In genomic region chr12:71959351-71959991, GRCm38 (mm10) we compare ENCODE assay signal across 12 mouse cellular contexts.
DNase-seq lines count a peak whose midpoint lies in the region; ATAC-seq lines count a peak whose summit lies in the region.
"Had no signal": no experiment of that assay in that cellular context is flagged by ENCODE, and none has a peak within 500 bp of the region (broad histone marks: within the 10 kb centered on the region; RNA-seq: fewer than 3 reads in every experiment).

No protein-coding gene starts in this region.

- H3K27me3 ChIP-seq in midbrain, embryonic 10.5 days (ENCODE audit: low read depth, poor library complexity, severe bottlenecking) = no peaks in the 10 kb centered on the region
- no peaks in the 10 kb centered on the region for H3K27me3 ChIP-seq in midbrain, embryonic 15.5 days (replicated peaks)
- no peaks in the 10 kb centered on the region for H3K27me3 ChIP-seq in neural tube, embryonic 11.5 days (ENCODE audit: control insufficient read depth, insufficient read depth, low read length)
- H3K27me3 ChIP-seq: embryonic facial prominence, embryonic 13.5 days had no signal

- no peak overlapping the region for H3K4me2 ChIP-seq in midbrain, embryonic 15.5 days
- no peak overlapping the region for H3K4me2 ChIP-seq in neural tube, embryonic 11.5 days (ENCODE audit: low read depth)
- H3K4me2 ChIP-seq: embryonic facial prominence, embryonic 13.5 days; liver, embryonic 11.5 days had no signal

- peak overlapping the region; percentile 55 for H3K27ac ChIP-seq in midbrain, embryonic 10.5 days (replicated peaks)
- H3K27ac ChIP-seq in midbrain, embryonic 15.5 days = no peak overlapping the region
- no peak overlapping the region for H3K27ac ChIP-seq in neural tube, embryonic 11.5 days (ENCODE audit: low read depth, low read length)
- H3K27ac ChIP-seq: embryonic facial prominence, embryonic 13.5 days; kidney, postnatal 0 days had no signal

- peaks cover 45% of the 10 kb centered on the region for H3K36me3 ChIP-seq in midbrain, embryonic 10.5 days
- H3K36me3 ChIP-seq in midbrain, embryonic 15.5 days (replicated peaks) = peaks cover 16% of the 10 kb centered on the region; the same call in 1 of the 2 replicates
- no peaks in the 10 kb centered on the region for H3K36me3 ChIP-seq in neural tube, embryonic 11.5 days (ENCODE audit: control insufficient read depth, insufficient read depth, low read length)

- no peaks in the 10 kb centered on the region for H3K9me3 ChIP-seq in midbrain, embryonic 10.5 days (replicated peaks)
- H3K9me3 ChIP-seq in midbrain, embryonic 15.5 days = no peaks in the 10 kb centered on the region
- H3K9me3 ChIP-seq in neural tube, embryonic 11.5 days (ENCODE audit: control insufficient read depth, low read length) = no peaks in the 10 kb centered on the region
- H3K9me3 ChIP-seq: embryonic facial prominence, embryonic 13.5 days had no signal

- ATAC-seq in midbrain, embryonic 15.5 days (replicated peaks) = no peak
- peak; percentile 62 for ATAC-seq in neural tube, embryonic 11.5 days (ENCODE audit: insufficient read depth, low FRiP score, low TSS enrichment)

- WGBS in midbrain, embryonic 10.5 days = 29% methylated on average over 6 of the region's 6 CpGs
- WGBS in midbrain, embryonic 15.5 days = 20% methylated on average over 6 of the region's 6 CpGs
- WGBS in neural tube, embryonic 11.5 days = 26% methylated on average over 6 of the region's 6 CpGs

- no peak overlapping the region for H3K9ac ChIP-seq in midbrain, embryonic 15.5 days
- H3K9ac ChIP-seq in neural tube, embryonic 11.5 days (ENCODE audit: low read length) = no peak overlapping the region
- H3K9ac ChIP-seq: embryonic facial prominence, embryonic 13.5 days had no signal

- peak; percentile 25 for DNase-seq in midbrain, embryonic 10.5 days (ENCODE audit: low spot score)
- DNase-seq in adrenal gland, adult 8-10 months = peak; percentile 69
- DNase-seq in fat pad, adult 2 months (ENCODE audit: extremely low read depth, low read depth, low spot score) = peak; percentile 57
- no peak for DNase-seq in neural tube, embryonic 11.5 days (ENCODE audit: low spot score)
- DNase-seq in gastrocnemius, adult 18-20 months (ENCODE audit: low spot score) = no peak
- no peak for DNase-seq in ovary, adult 18-20 months (ENCODE audit: low spot score)
- DNase-seq: heart, postnatal 4 days; midbrain, embryonic 14.5 days had no signal

- peaks cover 45% of the 10 kb centered on the region for H3K4me1 ChIP-seq in midbrain, embryonic 10.5 days
- H3K4me1 ChIP-seq in midbrain, embryonic 15.5 days = 0 out of 2 replicates have a peak, but pooled peaks cover 14% of the 10 kb centered on the region
- peaks cover 4% of the 10 kb centered on the region; the same call in 1 of the 2 replicates for H3K4me1 ChIP-seq in neural tube, embryonic 11.5 days (ENCODE audit: control insufficient read depth, insufficient read depth, low read length)
- H3K4me1 ChIP-seq: embryonic facial prominence, embryonic 13.5 days had no signal

- H3K4me3 ChIP-seq in midbrain, embryonic 10.5 days = no peak overlapping the region
- H3K4me3 ChIP-seq in midbrain, embryonic 15.5 days = no peak overlapping the region
- no peak overlapping the region for H3K4me3 ChIP-seq in neural tube, embryonic 11.5 days (ENCODE audit: low read depth, low read length)
- H3K4me3 ChIP-seq: embryonic facial prominence, embryonic 13.5 days had no signal

Comparison
In these comparisons a context has a peak if more than half of its experiments do, and no peak if none do; other contexts are left out.
1. DNase-seq: peak in midbrain, embryonic 10.5 days (single experiment), adrenal gland, adult 8-10 months (single experiment) and fat pad, adult 2 months (single experiment); none in neural tube, embryonic 11.5 days (single experiment), gastrocnemius, adult 18-20 months (single experiment) and ovary, adult 18-20 months (single experiment).